Mouse (Mus musculus) neural tube, embryonic 13.5 days (tissue): ENCODE measurements around the gene Med26. TPM values are rescaled to one million over a fixed set of nuclear protein-coding genes. Genes with fewer than 3 reads are reported as not detected.

Source experiments
- ATAC-seq: fragments of 200-750 bp; cut with Nextera tagmentation; 2 replicates; pipeline ENCODE4 v1.8.0; 2017; ENCODE audit warnings: low read depth, mild to moderate bottlenecking, moderate TSS enrichment, moderate library complexity
- H3K27ac ChIP-seq: fragments of 300-500 bp; sonication (generic); replicated peaks from 2 replicates; pipeline ENCODE4 v1.5.1; 2015; ENCODE audit warnings: moderate library complexity, mild to moderate bottlenecking, inconsistent platforms
- H3K27me3 ChIP-seq: fragments of 300-500 bp; sonication (generic); 2 replicates; pipeline ENCODE4 v1.6.1; 2015; ENCODE audit warnings: mild to moderate bottlenecking, inconsistent platforms
- H3K36me3 ChIP-seq: fragments of 300-500 bp; sonication (generic); 2 replicates; pipeline ENCODE4 v1.6.1; 2015; ENCODE audit warnings: mild to moderate bottlenecking, inconsistent platforms
- H3K4me1 ChIP-seq: fragments of 300-500 bp; sonication (generic); replicated peaks from 2 replicates; pipeline ENCODE4 v1.6.1; 2015; ENCODE audit warnings: inconsistent platforms
- H3K4me2 ChIP-seq: fragments of 300-500 bp; sonication (generic); 2 replicates; pipeline ENCODE4 v1.6.1; 2015; ENCODE audit warnings: inconsistent platforms, mild to moderate bottlenecking, moderate library complexity
- H3K4me3 ChIP-seq: fragments of 300-500 bp; sonication (generic); 2 replicates; pipeline ENCODE4 v1.5.1; 2015; ENCODE audit warnings: mild to moderate bottlenecking, inconsistent platforms
- H3K9ac ChIP-seq: fragments of 300-500 bp; sonication (generic); 2 replicates; pipeline ENCODE4 v1.6.1; 2015; ENCODE audit warnings: moderate library complexity, mild to moderate bottlenecking, inconsistent platforms
- H3K9me3 ChIP-seq: fragments of 300-500 bp; sonication (generic); 2 replicates; pipeline ENCODE4 v1.6.1; 2016; ENCODE audit warnings: inconsistent platforms
- WGBS: fragments of 180-500 bp; shearing (Covaris S2); methylation state at CpG from one replicate; pipeline ENCODE4 v1.1.7; 2015; 5-methylcytosine and 5-hydroxymethylcytosine counted together
- polyA plus RNA-seq: library from polyadenylated mRNA; unstranded; fragments of >200 nt; fragmentation: Nextera tagmentation; extraction: Ambion mirVana; gene quantifications from 2 replicates; pipeline ENCODE4 v1.2.1, GENCODE M21; 2015

Med26 gene
- polyA plus RNA-seq, 1 experiment from 2014 or later = 13.1 TPM

DNA sequence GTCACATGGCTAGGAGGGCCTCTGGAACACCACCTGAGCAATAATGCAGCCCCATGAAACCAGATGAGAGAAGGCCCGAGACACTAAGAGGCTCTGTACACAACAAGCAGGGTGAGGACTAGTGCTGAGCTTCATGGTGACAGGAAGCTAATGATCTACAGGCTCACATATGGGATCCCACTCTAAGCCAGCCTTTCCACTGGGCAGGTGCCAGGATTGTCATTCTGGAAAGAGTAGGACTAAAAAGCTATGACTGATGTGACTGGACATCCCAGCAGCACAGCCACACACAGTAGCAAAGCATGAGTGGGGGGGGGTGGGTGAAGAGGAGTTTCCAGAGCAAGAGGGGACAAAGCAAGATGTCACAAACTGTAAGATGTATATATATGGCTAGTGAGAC lies 50.2 kb downstream of the Med26 start:
- Histone ChIP-seq H3K36me3 (peaks cover 30% of the 10 kb centered on the region), H3K4me3 (no peak overlapping the region), H3K4me2 (no peak overlapping the region), H3K27me3 (no peaks in the 10 kb centered on the region), H3K9ac (no peak overlapping the region), H3K9me3 (no peaks in the 10 kb centered on the region), H3K27ac (no peak overlapping the region), H3K4me1 (peaks cover 27% of the 10 kb centered on the region)
- 93% methylated on average over 1 of the region's 1 CpGs for WGBS
- ATAC-seq = no peak

DNA sequence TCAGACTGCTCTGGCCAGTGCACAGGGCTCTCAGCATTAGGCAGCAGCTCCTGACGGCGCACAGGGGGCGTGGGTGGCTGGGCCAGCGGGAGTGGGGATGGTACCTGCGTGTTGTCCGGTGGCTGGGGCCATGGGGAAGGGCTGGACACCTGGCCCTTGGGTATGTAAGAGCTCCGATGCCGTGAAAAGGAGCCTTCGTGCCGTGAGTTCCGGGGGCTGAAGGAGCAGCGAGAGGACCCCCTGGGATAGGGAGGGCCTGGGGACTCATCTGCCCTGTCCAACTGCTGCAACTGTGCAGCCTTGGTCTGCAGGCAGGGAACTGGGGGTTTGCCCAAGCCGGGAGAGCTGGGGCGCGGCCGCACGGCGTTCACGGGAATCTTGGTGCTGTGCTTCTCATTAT lies 51.9 kb downstream of the Med26 start:
- Histone ChIP-seq H3K4me1 (peaks cover 30% of the 10 kb centered on the region), H3K4me3 (no peak overlapping the region), H3K9me3 (no peaks in the 10 kb centered on the region), H3K4me2 (no peak overlapping the region), H3K27ac (no peak overlapping the region), H3K9ac (no peak overlapping the region), H3K27me3 (no peaks in the 10 kb centered on the region), H3K36me3 (peaks cover 30% of the 10 kb centered on the region)
- ATAC-seq = no peak
- WGBS = 90% methylated on average over 19 of the region's 19 CpGs

DNA sequence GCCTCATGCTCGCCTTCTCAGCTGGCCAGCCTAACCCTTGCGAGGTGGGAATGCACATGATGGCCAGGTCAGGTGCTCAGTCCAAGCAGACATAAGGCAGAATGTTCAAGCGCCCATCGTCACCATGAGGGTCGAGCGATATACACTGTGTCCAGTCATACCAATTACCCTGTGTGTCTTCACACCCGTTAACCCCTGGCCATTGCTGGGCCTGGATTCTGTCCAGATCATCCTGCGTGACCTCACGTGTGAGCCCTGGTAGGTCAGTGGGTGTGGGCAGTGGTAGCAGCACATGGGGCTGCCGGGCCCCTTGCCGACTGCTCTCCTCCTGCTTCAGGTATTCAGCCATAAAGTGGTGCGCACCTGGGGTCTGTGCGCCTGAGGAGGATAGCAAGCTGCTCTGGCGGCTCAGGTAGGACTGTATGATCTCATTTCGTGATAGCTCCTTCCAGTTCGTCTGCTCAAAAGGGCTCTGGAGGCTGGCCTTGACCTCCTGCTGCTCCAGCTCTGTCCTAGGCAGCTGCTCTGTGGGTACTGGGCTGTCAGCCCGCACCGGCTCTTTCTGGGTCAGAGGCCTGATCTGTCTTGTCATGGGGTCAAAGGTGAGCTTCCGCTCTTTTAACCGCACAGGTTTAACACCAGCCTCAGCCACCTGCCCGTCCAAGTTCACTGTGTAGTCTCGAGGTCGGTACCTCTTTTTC lies 52.5 kb downstream of the Med26 start:
- no peak for ATAC-seq
- Histone ChIP-seq H3K9ac (no peak overlapping the region), H3K4me1 (peaks cover 37% of the 10 kb centered on the region), H3K9me3 (no peaks in the 10 kb centered on the region), H3K27me3 (no peaks in the 10 kb centered on the region), H3K4me2 (no peak overlapping the region), H3K27ac (no peak overlapping the region), H3K4me3 (no peak overlapping the region), H3K36me3 (peaks cover 30% of the 10 kb centered on the region)
- 87% methylated on average over 23 of the region's 23 CpGs for WGBS

DNA sequence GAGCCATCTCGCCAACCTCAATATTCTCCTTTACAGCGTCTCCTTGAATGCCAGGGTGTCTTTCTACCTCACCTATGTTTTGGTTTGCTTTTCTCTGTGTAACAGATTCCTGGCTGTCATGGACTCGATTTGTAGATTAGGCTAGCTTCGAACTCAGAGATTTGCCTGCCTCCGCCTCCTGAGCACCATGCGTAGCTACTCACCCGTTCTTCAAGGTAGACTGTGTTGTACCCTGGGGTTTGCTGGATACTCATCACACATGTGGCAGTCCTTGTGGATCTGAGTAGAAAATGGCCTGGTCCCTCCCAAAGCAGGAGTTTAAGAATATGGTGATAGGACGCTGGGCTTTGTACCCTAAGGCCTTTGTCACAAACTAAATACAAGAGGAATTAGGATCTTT lies 54.7 kb downstream of the Med26 start:
- Histone ChIP-seq H3K4me3 (peak overlapping the region; percentile 91), H3K36me3 (peaks cover 30% of the 10 kb centered on the region), H3K27ac (peak overlapping the region; percentile 81), H3K4me1 (peaks cover 40% of the 10 kb centered on the region), H3K9me3 (no peaks in the 10 kb centered on the region), H3K9ac (peak overlapping the region; percentile 80), H3K27me3 (no peaks in the 10 kb centered on the region), H3K4me2 (peak overlapping the region; percentile 80)
- no peak for ATAC-seq
- 13% methylated on average over 8 of the region's 8 CpGs for WGBS

DNA sequence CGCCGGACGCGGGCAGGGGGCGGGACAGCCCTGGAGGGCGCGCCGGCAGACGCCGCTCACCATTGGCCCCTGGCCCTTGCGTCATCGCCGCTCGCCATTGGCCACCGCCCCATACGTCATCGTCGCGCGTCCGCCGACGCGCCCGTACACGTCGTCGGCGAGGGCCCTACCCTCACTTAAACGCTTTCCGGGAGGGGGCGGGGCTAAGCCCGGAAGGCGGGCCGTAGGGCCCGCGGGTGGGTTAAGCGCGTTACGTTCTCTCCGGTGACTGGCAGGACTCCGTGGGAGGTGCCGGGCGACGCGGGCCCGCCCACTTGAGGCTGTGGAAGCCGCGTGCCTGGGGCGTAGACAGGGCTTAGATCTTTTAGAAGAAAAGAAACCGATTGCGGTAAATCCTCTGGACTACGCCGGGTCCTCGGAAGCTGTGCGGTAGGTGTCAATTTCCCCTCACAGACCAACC lies 55.4 kb downstream of the Med26 start:
- Histone ChIP-seq H3K9ac (peak overlapping the region; percentile 88), H3K4me3 (peak overlapping the region; percentile 91), H3K4me1 (peaks cover 40% of the 10 kb centered on the region), H3K27me3 (no peaks in the 10 kb centered on the region), H3K36me3 (peaks cover 38% of the 10 kb centered on the region), H3K9me3 (no peaks in the 10 kb centered on the region), H3K27ac (peak overlapping the region; percentile 81), H3K4me2 (peak overlapping the region; percentile 80)
- ATAC-seq = peak; percentile 97
- under 1% methylated on average over 56 of the region's 56 CpGs for WGBS

DNA sequence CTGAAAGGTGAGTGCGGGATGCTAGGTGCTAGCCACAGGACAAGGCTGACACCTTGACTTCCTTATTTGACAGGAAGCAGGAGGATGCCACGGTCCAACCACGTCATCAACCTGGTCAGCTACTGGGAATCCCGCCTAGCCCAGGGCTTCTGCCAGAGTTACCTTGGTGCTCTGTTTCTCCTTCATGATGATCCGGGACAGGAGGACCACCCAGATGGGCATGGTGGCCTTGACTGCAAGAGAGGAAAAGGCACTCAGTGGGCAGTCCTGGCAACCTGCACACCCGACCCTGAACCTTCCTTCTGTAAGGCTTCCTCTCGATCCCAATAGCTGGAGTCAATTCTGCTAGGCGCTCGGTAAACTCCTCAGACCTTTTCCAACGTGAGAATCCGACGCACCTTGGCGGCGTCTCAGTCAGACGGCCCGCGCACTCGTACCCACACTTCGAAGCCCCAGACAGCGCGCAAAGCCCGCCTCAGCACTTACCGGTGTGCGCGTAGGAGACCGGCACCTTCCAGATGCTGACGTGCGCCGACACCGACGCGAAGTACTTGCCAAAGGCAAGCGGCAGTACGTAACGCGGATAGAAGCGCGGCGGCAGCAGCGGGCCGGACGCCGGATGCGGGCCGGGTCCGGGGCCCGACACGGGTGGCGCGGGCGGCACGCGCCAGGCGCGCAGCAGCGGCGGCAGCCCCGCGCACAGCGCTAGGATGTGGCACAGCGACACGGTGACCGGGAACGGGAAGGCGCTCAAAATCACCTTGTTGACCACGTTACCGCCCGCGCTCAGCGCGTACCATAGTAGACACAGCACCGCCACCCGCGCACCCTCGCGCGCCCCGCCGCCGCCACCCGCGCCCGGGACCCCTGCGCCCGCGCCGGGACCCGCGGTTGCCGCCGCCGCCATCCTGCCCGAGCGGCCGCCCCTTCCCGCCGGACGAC lies 56.1 kb downstream of the Med26 start, which contains the start of gene Slc35e1:
Slc35e1 (minus strand) TSS at position 935 of the 942 bp plus-strand sequence.
- Histone ChIP-seq H3K9ac (peak within 1 kb of the TSS; percentile 88), H3K36me3 (peaks cover 45% of the 10 kb centered on the region), H3K27me3 (no peaks in the 10 kb centered on the region), H3K9me3 (no peaks in the 10 kb centered on the region), H3K4me2 (peak within 1 kb of the TSS; percentile 80), H3K4me1 (peaks cover 40% of the 10 kb centered on the region), H3K27ac (peak within 1 kb of the TSS; percentile 81), H3K4me3 (peak within 1 kb of the TSS; percentile 91)
- WGBS = under 1% methylated on average over 79 of the region's 98 CpGs
- ATAC-seq = peak; percentile 78

DNA sequence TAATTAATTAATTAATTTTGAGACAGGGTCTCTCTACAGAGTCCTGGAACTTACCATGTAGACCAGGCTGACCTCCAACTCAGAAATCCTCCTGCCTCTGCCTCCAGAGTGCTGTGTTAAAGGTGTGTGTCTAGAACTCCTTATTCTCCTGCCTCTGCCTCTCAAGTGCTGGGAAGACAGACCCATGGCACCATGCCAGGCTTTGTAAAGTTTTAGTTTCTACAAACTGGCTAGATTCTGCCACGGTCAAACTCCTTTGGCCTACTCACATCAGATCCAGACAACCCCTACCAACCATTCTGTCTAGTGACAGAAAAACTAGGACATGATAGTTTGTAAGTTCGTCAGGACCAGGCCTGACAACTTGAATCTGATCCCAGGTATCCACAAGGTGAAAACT lies 57.1 kb downstream of the Med26 start:
- WGBS = 83% methylated on average over 2 of the region's 2 CpGs
- ATAC-seq = no peak
- Histone ChIP-seq H3K36me3 (peaks cover 45% of the 10 kb centered on the region), H3K27me3 (no peaks in the 10 kb centered on the region), H3K9ac (peak overlapping the region; percentile 88), H3K4me3 (peak overlapping the region; percentile 91), H3K4me2 (peak overlapping the region; percentile 80), H3K27ac (no peak overlapping the region), H3K4me1 (peaks cover 40% of the 10 kb centered on the region), H3K9me3 (no peaks in the 10 kb centered on the region)

DNA sequence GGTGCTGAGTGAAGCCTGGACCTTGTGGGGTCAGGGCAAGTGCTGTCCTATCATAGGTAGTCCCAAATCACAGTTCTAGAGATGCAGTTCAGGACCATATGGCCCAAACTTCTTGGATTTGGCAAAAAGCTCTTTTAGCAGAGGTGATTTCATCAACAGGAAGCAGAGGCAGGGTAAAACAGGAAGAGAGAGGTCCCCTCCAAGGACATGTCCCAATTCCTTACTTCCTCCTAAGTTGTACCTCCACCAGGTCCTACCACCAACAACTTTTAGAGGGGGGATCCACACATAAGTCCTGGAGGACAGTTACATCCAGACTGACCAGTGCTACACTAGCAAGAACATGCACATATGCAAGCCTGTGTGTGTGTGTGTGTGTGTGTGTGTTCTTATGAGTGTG lies 61.1 kb downstream of the Med26 start:
- Histone ChIP-seq H3K4me2 (no peak overlapping the region), H3K4me1 (peaks cover 17% of the 10 kb centered on the region), H3K9ac (no peak overlapping the region), H3K36me3 (peaks cover 52% of the 10 kb centered on the region), H3K27me3 (no peaks in the 10 kb centered on the region), H3K27ac (no peak overlapping the region), H3K4me3 (no peak overlapping the region), H3K9me3 (no peaks in the 10 kb centered on the region)
- no peak for ATAC-seq

DNA sequence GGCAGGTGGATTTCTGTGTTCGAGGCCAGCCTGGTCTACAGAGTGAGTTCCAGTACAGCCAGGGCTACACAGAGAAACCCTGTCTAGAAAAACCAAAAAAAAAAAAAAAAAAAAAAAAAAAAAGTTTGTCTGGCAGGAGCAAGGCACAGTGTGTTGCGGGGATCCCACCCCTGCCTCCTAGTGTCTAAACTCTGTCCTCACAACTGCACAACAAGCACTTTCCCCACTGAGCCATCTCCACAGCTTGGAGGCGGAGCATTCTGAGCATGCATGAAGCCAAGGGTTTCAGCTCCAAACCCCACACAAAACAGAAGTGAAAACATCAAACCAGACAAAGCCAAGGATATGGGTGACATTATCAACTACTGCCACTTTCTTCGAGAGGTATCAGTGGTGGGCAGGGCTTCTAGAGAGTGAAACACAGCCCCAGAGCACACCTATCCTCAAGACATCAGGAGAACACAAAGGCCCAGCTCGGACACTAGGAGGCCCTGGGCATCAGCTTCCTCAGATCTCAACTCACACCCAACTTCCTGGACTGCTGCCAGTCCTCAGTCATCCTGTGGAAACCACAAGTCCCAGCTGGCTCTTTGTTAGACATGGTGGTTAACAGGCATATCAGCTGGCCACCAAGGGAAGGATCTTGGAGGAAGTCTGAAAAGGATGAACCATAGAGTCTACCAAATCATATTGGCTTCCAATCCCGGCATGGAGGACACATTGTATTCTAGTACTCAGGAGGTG lies 62.4 kb downstream of the Med26 start:
- Histone ChIP-seq H3K36me3 (peaks cover 64% of the 10 kb centered on the region), H3K27ac (no peak overlapping the region), H3K4me2 (no peak overlapping the region), H3K4me3 (no peak overlapping the region), H3K27me3 (no peaks in the 10 kb centered on the region), H3K4me1 (peaks cover 4% of the 10 kb centered on the region), H3K9me3 (no peaks in the 10 kb centered on the region), H3K9ac (no peak overlapping the region)
- 84% methylated on average over 6 of the region's 6 CpGs for WGBS
- no peak for ATAC-seq

DNA sequence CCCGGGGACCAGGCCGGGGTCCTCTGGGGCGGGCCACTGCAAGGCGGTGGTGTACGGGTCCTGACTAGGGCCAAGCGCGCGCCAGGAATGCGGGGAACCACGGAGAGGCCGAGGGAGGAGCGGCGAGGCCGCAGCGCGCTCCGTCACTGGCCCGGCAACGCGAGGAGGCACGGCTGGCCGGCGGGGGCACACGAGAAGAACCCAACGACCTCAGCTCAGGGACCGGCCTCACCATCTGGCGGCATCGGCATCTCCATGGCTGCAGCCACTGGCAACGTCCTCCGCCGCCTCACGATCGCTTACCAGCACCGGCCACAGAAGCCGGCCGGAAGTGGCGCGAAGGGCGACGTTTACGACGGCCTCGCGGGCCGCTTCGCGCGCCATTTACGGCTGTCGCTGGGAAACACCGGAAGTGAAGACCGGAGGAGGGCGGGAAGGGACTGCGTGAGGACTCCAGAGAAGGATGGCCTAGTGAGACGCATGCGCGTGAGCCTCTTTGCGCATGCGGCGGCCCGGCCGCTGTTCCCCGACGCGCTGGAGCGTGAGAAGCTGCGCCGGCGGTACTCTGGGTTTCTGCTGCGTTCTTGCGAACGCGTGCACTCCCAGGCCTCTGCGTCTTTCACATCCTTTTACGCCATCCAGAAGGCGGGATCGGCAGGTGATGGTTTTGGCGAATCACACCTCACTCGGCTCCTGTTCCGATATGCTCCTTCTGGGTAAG lies 73.1 kb downstream of the Med26 start, which contains the start of gene Cherp:
Cherp (minus strand) TSS at position 401 of the 721 bp plus-strand sequence.
- WGBS = under 1% methylated on average over 80 of the region's 80 CpGs

DNA sequence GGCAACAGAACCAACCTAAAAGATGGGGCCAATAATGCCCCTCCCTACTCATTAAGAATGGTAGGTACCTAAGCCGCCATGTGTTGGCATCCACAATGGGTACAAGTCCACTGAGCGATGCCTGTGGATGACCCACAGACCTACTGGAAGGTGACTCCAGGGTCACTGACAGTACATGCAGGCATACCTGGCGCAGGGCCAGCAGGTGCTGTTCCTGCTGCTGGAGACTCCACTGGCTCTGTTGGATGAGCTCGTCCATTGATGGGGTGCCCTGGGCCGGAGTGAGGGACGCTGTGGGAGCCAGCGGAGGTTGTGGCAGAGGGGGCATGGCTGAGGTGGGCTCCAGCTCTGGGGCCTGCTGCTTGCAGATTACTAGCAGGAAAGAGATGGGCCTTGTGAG lies 77.4 kb downstream of the Med26 start:
- H3K9me3 ChIP-seq = no peaks in the 10 kb centered on the region
- no peak overlapping the region for H3K9ac ChIP-seq
- H3K27me3 ChIP-seq = no peaks in the 10 kb centered on the region
- H3K4me1 ChIP-seq = peaks cover 16% of the 10 kb centered on the region
- H3K27ac ChIP-seq = no peak overlapping the region
- 97% methylated on average over 7 of the region's 7 CpGs for WGBS
- H3K4me2 ChIP-seq = no peak overlapping the region
- peaks cover 75% of the 10 kb centered on the region for H3K36me3 ChIP-seq
- no peak overlapping the region for H3K4me3 ChIP-seq
- ATAC-seq = no peak

More for the DNA sequence above, 73.1 kb downstream of the Med26 start, which contains the start of gene Cherp:
- peak within 1 kb of the TSS; percentile 91 for H3K27ac ChIP-seq
- H3K27me3 ChIP-seq = no peaks in the 10 kb centered on the region
- H3K4me3 ChIP-seq = peak within 1 kb of the TSS; percentile 91
- H3K36me3 ChIP-seq = peaks cover 32% of the 10 kb centered on the region
- H3K9me3 ChIP-seq = no peaks in the 10 kb centered on the region
- peak within 1 kb of the TSS; percentile 100 for H3K4me2 ChIP-seq
- peak; percentile 98 for ATAC-seq
- peaks cover 30% of the 10 kb centered on the region for H3K4me1 ChIP-seq
- H3K9ac ChIP-seq = peak within 1 kb of the TSS; percentile 92
